Mouse (Mus musculus) lung, adult 2 months (tissue): ENCODE results near the gene Snrk. TPM values are rescaled to one million over a fixed set of nuclear protein-coding genes. Genes with fewer than 3 reads are reported as not detected.
A peak's percentile ranks its signal among the peaks of the same experiment; 100 is the strongest.

Experiments
- DNase-seq: peaks from one replicate; pipeline ENCODE4 v3.0.0; 2022
- H3K4me1 ChIP-seq: fragments of 200-500 bp; 2 replicates; pipeline ENCODE4 v1.6.1; 2011; ENCODE audit warnings: low read length; ENCODE audit not compliant: control insufficient read depth, insufficient read depth
- H3K4me3 ChIP-seq: fragments of 200-500 bp; replicated peaks from 2 replicates; pipeline ENCODE3; 2011; ENCODE audit warnings: low read depth, mild to moderate bottlenecking, control low read depth, low read length; ENCODE audit errors: extremely low read depth
- CTCF ChIP-seq: fragments of 200-500 bp; IDR thresholded peaks from 2 replicates; pipeline ENCODE4 v1.5.1; 2011; ENCODE audit warnings: mild to moderate bottlenecking, low read length, control low read depth; ENCODE audit not compliant: insufficient read depth
- POLR2A ChIP-seq: fragments of 200-500 bp; IDR thresholded peaks from 2 replicates; pipeline ENCODE4 v1.6.1; 2011; ENCODE audit warnings: low read depth, mild to moderate bottlenecking, control low read depth, low read length, borderline replicate concordance; ENCODE audit errors: extremely low read depth
- WGBS: fragments of 180-500 bp; shearing (Covaris S2); methylation state at CpG from one replicate; pipeline ENCODE4 v1.1.7; 2018; 5-methylcytosine and 5-hydroxymethylcytosine counted together
- polyA plus RNA-seq: library from polyadenylated mRNA; depleted of rRNA; stranded (reverse); fragments of >200 nt; gene quantifications from 2 replicates; pipeline ENCODE4 v1.2.3, GENCODE M21; 2012

Snrk gene
- polyA plus RNA-seq, 1 experiment = 107 TPM

- 70% methylated on average over 9 of the region's 9 CpGs for WGBS
- DNase-seq = no peak
- TF ChIP-seq POLR2A (no peak), CTCF (no peak)
- peaks cover 15% of the 10 kb centered on the region for H3K4me1 ChIP-seq
- no peak overlapping the region for H3K4me3 ChIP-seq
Measured at GRCm38 (mm10) chr9:122173405-122174233, 56.6 kb downstream of the Snrk start.

GRCm38 (mm10) chr9:122174723-122175122 lies 57.7 kb downstream of the Snrk start:
- no peak overlapping the region for H3K4me3 ChIP-seq
- no peak for TF ChIP-seq CTCF
- peaks cover 18% of the 10 kb centered on the region for H3K4me1 ChIP-seq
- no peak for DNase-seq
- 88% methylated on average over 6 of the region's 6 CpGs for WGBS

- WGBS = 38% methylated on average over 7 of the region's 7 CpGs
- Histone ChIP-seq H3K4me1 (peaks cover 18% of the 10 kb centered on the region), H3K4me3 (no peak overlapping the region)
- TF ChIP-seq POLR2A (no peak), CTCF (no peak)
- no peak for DNase-seq
Measured at GRCm38 (mm10) chr9:122177256-122178220, 60.5 kb downstream of the Snrk start.

- WGBS = 34% methylated on average over 4 of the region's 4 CpGs
- Histone ChIP-seq H3K4me3 (no peak overlapping the region), H3K4me1 (peaks cover 18% of the 10 kb centered on the region)
- no peak for TF ChIP-seq POLR2A
- no peak for TF ChIP-seq CTCF
- no peak for DNase-seq
Measured at GRCm38 (mm10) chr9:122178427-122178826, 61.4 kb downstream of the Snrk start.

- H3K4me3 ChIP-seq = no peak overlapping the region
- TF ChIP-seq POLR2A = no peak
- no peak for TF ChIP-seq CTCF
- DNase-seq = peak; percentile 34
- peaks cover 18% of the 10 kb centered on the region for H3K4me1 ChIP-seq
- 67% methylated on average over 3 of the region's 3 CpGs for WGBS
Measured at GRCm38 (mm10) chr9:122180105-122180504, 63.0 kb downstream of the Snrk start.

GRCm38 (mm10) chr9:122183074-122183473 lies 66.0 kb downstream of the Snrk start:
- peaks cover 12% of the 10 kb centered on the region for H3K4me1 ChIP-seq
- no peak for DNase-seq
- H3K4me3 ChIP-seq = no peak overlapping the region
- WGBS = 85% methylated on average over 4 of the region's 4 CpGs
- TF ChIP-seq CTCF (no peak), POLR2A (no peak)

GRCm38 (mm10) chr9:122184329-122184728 lies 67.3 kb downstream of the Snrk start:
- H3K4me3 ChIP-seq = no peak overlapping the region
- TF ChIP-seq POLR2A = no peak
- TF ChIP-seq CTCF = no peak
- WGBS = 86% methylated on average over 3 of the region's 3 CpGs
- no peak for DNase-seq
- H3K4me1 ChIP-seq = peaks cover 5% of the 10 kb centered on the region

GRCm38 (mm10) chr9:122185061-122185460 lies 68.0 kb downstream of the Snrk start:
- Histone ChIP-seq H3K4me1 (peaks cover 5% of the 10 kb centered on the region), H3K4me3 (no peak overlapping the region)
- TF ChIP-seq CTCF = peak; percentile 92
- no peak for TF ChIP-seq POLR2A
- DNase-seq = peak; percentile 77
- 1% methylated on average over 2 of the region's 2 CpGs for WGBS

- peaks cover 5% of the 10 kb centered on the region for H3K4me1 ChIP-seq
- TF ChIP-seq POLR2A = no peak
- TF ChIP-seq CTCF = no peak
- DNase-seq = no peak
- no peak overlapping the region for H3K4me3 ChIP-seq
- WGBS = 84% methylated on average over 6 of the region's 6 CpGs
Measured at GRCm38 (mm10) chr9:122185953-122186352, 68.9 kb downstream of the Snrk start.
